Mouse (Mus musculus) heart, adult 2 months (tissue): Measurements from ENCODE around the gene Zmiz2.
"Not testable (repeated sequence)": the region's sequence is repeated elsewhere in the genome, so short reads cannot be mapped to it uniquely, and the experiment has no call there.

Source experiments
- CTCF ChIP-seq: fragments of 200-600 bp; IDR thresholded peaks from 2 replicates; pipeline ENCODE4 v1.8.1; 2022; ENCODE audit warnings: antibody characterized with exemption, mild to moderate bottlenecking, moderate library complexity
- EP300 ChIP-seq: fragments of 200-500 bp; IDR thresholded peaks from 2 replicates; pipeline ENCODE4 v1.6.1; 2011; ENCODE audit warnings: low read depth, low read length, control low read depth; ENCODE audit not compliant: insufficient read depth

DNA sequence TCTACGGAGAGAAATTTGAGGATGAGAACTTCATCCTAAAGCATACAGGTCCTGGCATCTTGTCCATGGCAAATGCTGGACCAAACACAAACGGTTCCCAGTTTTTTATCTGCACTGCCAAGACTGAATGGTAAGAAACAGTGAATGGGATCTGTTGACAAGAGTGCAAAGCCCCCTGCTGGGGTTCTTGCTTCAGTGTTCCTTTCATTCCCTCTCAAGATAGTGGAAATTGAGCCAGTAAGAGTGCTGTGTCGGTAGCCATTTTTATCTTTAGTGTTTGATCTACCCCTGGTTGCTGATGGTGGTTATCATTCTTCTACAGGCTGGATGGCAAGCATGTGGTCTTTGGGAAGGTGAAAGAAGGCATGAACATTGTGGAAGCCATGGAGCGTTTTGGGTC lies 30.3 kb downstream of the Zmiz2 start:
- TF ChIP-seq EP300, CTCF: not testable (repeated sequence)
